Mouse (Mus musculus): Measurements from ENCODE around the gene Elob.

DNA sequence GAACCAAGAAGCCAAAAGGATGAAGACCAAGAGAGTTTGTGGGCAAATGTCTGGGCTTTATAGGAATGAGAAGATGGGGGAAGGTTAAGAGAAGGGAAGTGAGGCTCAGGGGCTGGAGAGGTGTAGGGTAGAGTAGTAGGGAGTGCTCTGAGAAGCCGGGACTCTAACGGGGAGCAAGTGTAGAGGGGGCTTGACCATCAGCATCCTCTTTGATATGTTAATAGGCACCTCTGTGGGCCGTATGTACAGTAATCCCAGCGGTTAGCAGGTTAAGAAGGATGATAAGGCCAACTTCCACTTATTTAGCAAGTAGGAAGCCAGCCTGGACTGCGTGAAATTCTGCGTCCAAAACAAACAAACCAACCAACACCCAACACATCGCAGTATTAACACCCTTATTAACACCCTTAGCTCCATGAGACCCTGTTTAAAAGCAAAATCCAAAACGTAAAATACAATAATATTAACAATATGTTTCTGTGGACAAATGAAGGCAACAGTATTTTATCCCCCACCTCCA lies 39.1 kb downstream of the Elob start:
- TF ChIP-seq CTCF (IDR thresholded peaks at IDR 0.05; ENCODE audit: borderline replicate concordance, extremely low read depth, insufficient read depth, insufficient read length) = no peak
- TF ChIP-seq POLR2A (IDR thresholded peaks at IDR 0.05; ENCODE audit: borderline replicate concordance, extremely low read depth, insufficient read depth, insufficient read length, poor library complexity, severe bottlenecking) = no peak
